Mouse (Mus musculus) liver, embryonic 14.5 days (tissue): ENCODE measurements at regions not wholly inside any gene's neighbourhood (a gene's known extent, or its start where the extent isn't known, plus 50 kb on each side); places are given as distances from the start of the nearest gene placed in this dataset.

Experiments used
- CTCF ChIP-seq: IDR thresholded peaks from 2 replicates; pipeline ENCODE4 v1.5.1; 2016; ENCODE audit warnings: antibody characterized with exemption, low read depth, control low read depth
- EP300 ChIP-seq: IDR thresholded peaks from 2 replicates; pipeline ENCODE4 v1.6.1; 2016; ENCODE audit warnings: antibody characterized with exemption, low read depth

DNA sequence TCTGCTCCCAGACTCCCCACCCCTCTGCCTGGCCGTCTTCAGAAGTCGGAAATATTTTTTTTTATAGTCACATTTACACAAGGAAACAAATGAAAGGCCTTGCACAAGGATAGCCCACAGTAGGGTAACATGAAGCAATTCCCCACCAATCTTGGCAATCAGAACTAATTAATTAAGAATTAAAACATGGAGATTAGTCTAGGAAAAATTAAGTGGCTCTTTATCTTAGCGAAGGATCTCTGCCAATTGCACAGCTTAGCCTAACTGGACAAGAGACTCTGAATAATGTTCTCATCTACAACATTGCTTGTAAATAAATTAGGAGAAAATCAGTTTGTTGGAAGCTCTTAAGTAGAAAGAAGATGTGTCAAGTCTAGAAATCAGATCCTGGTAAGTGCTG lies 220.3 kb upstream of the Runx1 start:
- TF ChIP-seq CTCF (no peak), EP300 (no peak)
